Mouse (Mus musculus): ENCODE results near the gene Cdc42bpa.
A peak's percentile ranks its signal among the peaks of the same experiment; 100 is the strongest.

The Cdc42bpa gene

DNA sequence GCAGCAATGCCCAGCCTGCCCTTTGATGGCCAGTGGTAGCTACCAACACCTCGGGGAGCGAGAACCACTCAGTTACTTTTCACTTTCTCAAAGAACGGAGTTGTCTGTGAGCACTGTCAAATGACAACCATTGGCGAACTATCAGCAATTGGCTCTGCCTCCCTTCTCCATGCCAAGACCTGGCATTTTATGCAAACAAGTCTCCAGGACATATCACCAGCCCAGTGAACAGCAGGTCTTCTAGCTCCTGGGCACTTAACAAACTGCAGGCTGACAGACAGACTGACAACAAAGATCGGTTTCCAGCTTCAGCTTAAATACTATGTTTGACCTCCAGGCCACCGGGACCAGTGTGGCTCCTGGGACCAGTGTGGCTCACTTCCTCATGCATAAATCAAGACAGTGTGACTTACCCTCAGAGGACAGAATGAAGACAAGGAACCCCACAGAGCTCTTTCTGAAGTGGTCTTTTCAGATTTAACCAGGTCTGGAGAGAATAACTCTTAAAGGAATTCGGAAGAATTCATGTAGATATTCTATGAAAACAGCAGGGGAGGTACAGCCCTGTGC lies 231.5 kb downstream of the Cdc42bpa start:
- no peak for DNase-seq (ENCODE audit: low spot score in 2 of 2)

- DNase-seq (ENCODE audit: low spot score in 2 of 2), result no peak
These were observed 232.6 kb downstream of the Cdc42bpa start for GRCm38 (mm10) chr1:180192866-180193265.

- DNase-seq (ENCODE audit: low spot score in 2 of 2), result no peak
These were observed 233.2 kb downstream of the Cdc42bpa start for GRCm38 (mm10) chr1:180193391-180193935.

DNA sequence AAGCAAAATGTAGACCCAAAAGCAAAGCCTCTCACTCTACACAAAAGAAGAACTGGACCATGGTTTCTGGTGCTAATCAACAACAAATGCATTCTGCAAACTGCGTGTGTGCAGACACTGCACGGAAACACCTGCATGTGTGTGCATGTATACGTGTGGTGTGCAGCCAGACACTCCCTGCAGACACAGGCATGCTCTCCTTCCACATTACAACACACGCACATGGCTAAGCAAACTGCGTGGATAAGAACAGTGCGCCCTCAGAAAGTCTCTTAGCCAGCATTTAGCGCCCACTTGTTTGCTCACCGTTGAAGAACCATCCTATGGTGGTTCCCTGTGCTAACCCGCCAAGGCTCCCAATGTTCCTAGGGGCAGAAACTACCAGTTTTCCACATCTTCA lies 233.8 kb downstream of the Cdc42bpa start:
- DNase-seq (ENCODE audit: low spot score in 2 of 2), result no peak

- DNase-seq (ENCODE audit: low spot score in 2 of 2), result no peak
These were observed 234.7 kb downstream of the Cdc42bpa start for GRCm38 (mm10) chr1:180194781-180195471.

DNA sequence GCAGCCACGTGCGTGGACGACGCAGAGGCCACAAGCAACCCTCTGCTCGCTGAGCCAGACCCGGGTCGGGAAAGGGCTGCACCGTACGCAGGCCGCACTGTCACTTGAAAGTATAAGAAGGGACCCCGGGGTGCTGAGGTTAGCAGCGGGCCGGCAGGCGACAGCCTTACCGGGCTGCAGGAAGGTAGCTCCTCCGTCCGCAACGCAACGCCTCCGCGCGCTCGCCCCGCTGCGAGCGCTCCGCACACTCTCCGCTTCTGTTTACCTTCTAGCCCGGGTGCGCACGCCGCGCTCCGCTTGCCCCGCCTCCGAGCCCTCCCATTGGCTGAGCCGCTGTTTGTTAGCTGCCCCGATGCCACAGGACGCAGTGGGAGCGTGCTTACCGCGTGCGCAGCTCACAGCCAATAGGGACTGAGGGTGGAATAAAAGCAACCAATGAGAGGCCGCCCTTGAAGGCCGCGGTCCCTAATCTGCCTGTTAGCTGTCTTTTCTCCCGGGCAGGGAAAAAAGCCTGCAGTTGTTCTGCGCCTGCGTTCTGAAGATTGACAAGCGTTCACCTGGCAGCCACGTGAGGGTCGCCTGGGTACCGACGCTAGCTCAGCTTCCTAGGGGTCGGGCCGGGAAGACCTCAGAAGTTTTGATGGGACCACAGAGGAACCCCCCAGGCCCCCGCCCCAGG lies 235.6 kb downstream of the Cdc42bpa start:
- peak; percentile 98 for DNase-seq (ENCODE audit: low spot score in 2 of 2)

GRCm38 (mm10) chr1:180196508-180196907 lies 236.2 kb downstream of the Cdc42bpa start:
- no peak for DNase-seq (ENCODE audit: low spot score in 2 of 2)

DNA sequence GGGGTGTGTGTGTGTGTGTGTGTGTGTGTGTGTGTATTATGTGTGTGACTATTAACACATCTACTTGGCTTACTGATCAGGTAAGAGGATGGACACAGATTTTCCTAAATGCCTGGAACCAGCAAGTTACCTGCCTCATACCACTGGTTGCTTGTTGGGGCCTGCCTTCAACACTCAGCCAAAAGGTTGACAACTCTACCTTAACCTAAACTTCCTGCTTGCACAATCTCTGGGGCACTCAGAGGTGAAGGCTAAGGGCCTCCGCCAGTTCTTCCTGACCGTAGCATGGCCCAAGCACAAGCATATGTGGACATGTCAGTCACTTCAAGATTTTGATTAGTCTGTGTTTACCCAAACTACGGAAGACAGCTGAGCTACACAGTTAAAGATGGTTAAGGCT lies 237.7 kb downstream of the Cdc42bpa start:
- DNase-seq (ENCODE audit: low spot score in 2 of 2), result no peak

GRCm38 (mm10) chr1:180198959-180199714 lies 238.9 kb downstream of the Cdc42bpa start, which contains the start of gene Coq8a:
TSS of gene Coq8a (minus strand) at chr1:180199602.
- DNase-seq (ENCODE audit: low spot score in 2 of 2), result no peak

- DNase-seq (ENCODE audit: low spot score in 2 of 2), result no peak
These were observed 239.4 kb downstream of the Cdc42bpa start for GRCm38 (mm10) chr1:180199715-180200050.

DNA sequence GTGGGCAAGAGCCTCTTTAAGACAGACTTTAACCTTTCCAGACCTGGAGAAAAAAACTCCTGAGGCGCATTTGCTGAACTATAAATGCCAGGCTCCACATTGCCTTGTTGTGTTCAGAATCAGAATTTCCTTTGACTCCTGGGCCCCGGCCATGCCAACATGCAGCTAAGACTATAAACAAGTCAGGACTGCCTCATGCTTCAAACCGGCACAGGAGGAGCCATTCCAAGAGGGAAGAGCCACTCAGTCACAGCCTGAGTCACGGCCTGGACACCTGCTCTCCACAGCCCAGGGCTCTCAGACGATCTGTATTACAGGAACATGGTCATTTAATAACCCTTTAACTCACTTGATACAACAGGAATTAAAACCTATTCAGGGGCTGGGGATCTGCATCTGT lies 240.4 kb downstream of the Cdc42bpa start:
- DNase-seq (ENCODE audit: low spot score in 2 of 2), result no peak

GRCm38 (mm10) chr1:180208370-180208769 lies 248.1 kb downstream of the Cdc42bpa start:
- no peak for DNase-seq (ENCODE audit: low spot score in 2 of 2)

DNA sequence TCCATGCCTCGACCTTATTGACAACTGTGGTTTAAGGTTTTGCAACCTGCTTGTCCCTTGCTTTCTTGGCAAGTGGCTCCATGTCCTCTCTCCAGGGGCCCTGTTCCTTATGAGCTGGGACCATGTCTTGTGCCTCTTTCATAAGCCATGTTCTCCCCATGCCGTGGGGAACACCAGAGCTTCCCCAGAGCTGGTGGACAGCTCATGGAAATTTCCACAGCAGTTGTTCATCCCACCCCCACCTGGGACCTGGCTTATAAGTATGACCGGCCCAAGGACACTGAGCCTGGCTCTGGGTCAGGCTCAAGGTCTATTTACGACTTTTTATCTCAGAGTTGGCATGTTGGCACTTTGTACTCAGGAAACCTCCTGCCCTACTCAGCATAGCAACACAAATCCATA lies 249.8 kb downstream of the Cdc42bpa start:
- no peak for DNase-seq (ENCODE audit: low spot score in 2 of 2)

GRCm38 (mm10) chr1:180210781-180211271 lies 250.6 kb downstream of the Cdc42bpa start:
- DNase-seq (ENCODE audit: low spot score in 2 of 2), result no peak

GRCm38 (mm10) chr1:180212911-180213310 lies 252.6 kb downstream of the Cdc42bpa start:
- DNase-seq (ENCODE audit: low spot score in 2 of 2), result no peak

- DNase-seq (ENCODE audit: low spot score in 2 of 2), result peak; percentile 34 to 42
These were observed 254.8 kb downstream of the Cdc42bpa start for GRCm38 (mm10) chr1:180215044-180215443.

Measured in frontal cortex, postnatal 14 days (tissue).